Mouse (Mus musculus) stomach, postnatal 0 days (tissue): Measurements from ENCODE around the gene Tnk1. TPM values are rescaled to one million over a fixed set of nuclear protein-coding genes. Genes with fewer than 3 reads are reported as not detected.

Experiments
- ATAC-seq: fragments of 200-750 bp; cut with Nextera tagmentation; 2 replicates; pipeline ENCODE4 v1.8.0; 2017; ENCODE audit not compliant: low FRiP score, low TSS enrichment
- DNase-seq: peaks from one replicate; pipeline ENCODE4 v3.0.0-alpha.2; 2016; ENCODE audit warnings: low spot score
- H3K27ac ChIP-seq: fragments of 300-500 bp; sonication (generic); replicated peaks from 2 replicates; pipeline ENCODE4 v1.5.1; 2014; ENCODE audit warnings: mild to moderate bottlenecking, control low read depth
- H3K27me3 ChIP-seq: fragments of 300-500 bp; sonication (generic); 2 replicates; pipeline ENCODE4 v1.6.1; 2014; ENCODE audit warnings: low read length; ENCODE audit not compliant: control insufficient read depth, insufficient read depth
- H3K36me3 ChIP-seq: fragments of 300-500 bp; sonication (generic); 2 replicates; pipeline ENCODE4 v1.6.1; 2014; ENCODE audit warnings: low read length, mixed read lengths; ENCODE audit not compliant: control insufficient read depth, insufficient read depth
- H3K4me1 ChIP-seq: fragments of 300-500 bp; sonication (generic); replicated peaks from 2 replicates; pipeline ENCODE4 v1.6.1; 2014; ENCODE audit warnings: antibody characterized with exemption; ENCODE audit not compliant: control insufficient read depth, insufficient read depth
- H3K4me2 ChIP-seq: fragments of 300-500 bp; sonication (generic); replicated peaks from 2 replicates; pipeline ENCODE4 v1.6.1; 2014; ENCODE audit warnings: low read depth, mild to moderate bottlenecking, control low read depth, moderate library complexity
- H3K4me3 ChIP-seq: fragments of 300-500 bp; sonication (generic); 2 replicates; pipeline ENCODE4 v1.5.1; 2014; ENCODE audit warnings: low read depth, low read length, control low read depth
- H3K9ac ChIP-seq: fragments of 300-500 bp; sonication (generic); 2 replicates; pipeline ENCODE4 v1.6.1; 2014; ENCODE audit warnings: mild to moderate bottlenecking, low read length, control low read depth, mixed read lengths
- H3K9me3 ChIP-seq: fragments of 300-500 bp; sonication (generic); 2 replicates; pipeline ENCODE4 v1.6.1; 2016; ENCODE audit warnings: low read length; ENCODE audit not compliant: control insufficient read depth
- CTCF ChIP-seq: IDR thresholded peaks from 2 replicates; pipeline ENCODE4 v1.5.1; 2016; ENCODE audit warnings: antibody characterized with exemption, low read depth, mild to moderate bottlenecking, moderate library complexity
- EP300 ChIP-seq: optimal IDR thresholded peaks from 2 replicates; pipeline ENCODE3; 2016; ENCODE audit warnings: antibody characterized with exemption
- WGBS: fragments of 180-500 bp; shearing (Covaris S2); extraction: QIAGEN DNeasy Blood & Tissue Kit; methylation state at CpG from one replicate; pipeline ENCODE4 v1.1.7; 2014; 5-methylcytosine and 5-hydroxymethylcytosine counted together
- polyA plus RNA-seq: library from polyadenylated mRNA; unstranded; fragments of >200 nt; fragmentation: Nextera tagmentation; extraction: Ambion mirVana; gene quantifications from 2 replicates; pipeline ENCODE4 v1.2.1, GENCODE M21; 2015

The Tnk1 gene
- polyA plus RNA-seq, 1 experiment from 2014 or later = 12.3 TPM

GRCm38 (mm10) chr11:69815155-69815554, 43.4 kb downstream of the Tnk1 start, which contains the start of gene Gm39566:
TSS of gene Gm39566 (minus strand) at chr11:69815298.
- no peak within 1 kb of the TSS for H3K27ac ChIP-seq
- TF ChIP-seq EP300 (no peak), CTCF (peak; percentile 17; the same call in 1 of the 2 replicates)
- H3K4me3 ChIP-seq = no peak within 1 kb of the TSS
- WGBS = 48% methylated on average over 10 of the region's 10 CpGs
- no peaks in the 10 kb centered on the region for H3K27me3 ChIP-seq
- H3K9me3 ChIP-seq = no peaks in the 10 kb centered on the region
- no peak within 1 kb of the TSS for H3K4me2 ChIP-seq
- no peak within 1 kb of the TSS for H3K9ac ChIP-seq
- no peak for DNase-seq
- H3K4me1 ChIP-seq = no peaks in the 10 kb centered on the region
- ATAC-seq = no peak
- H3K36me3 ChIP-seq = no peaks in the 10 kb centered on the region

GRCm38 (mm10) chr11:69810280-69810679, 48.2 kb downstream of the Tnk1 start:
- DNase-seq (no peak), ATAC-seq (no peak)
- H3K9me3 ChIP-seq = no peaks in the 10 kb centered on the region
- H3K36me3 ChIP-seq = no peaks in the 10 kb centered on the region
- no peak overlapping the region for H3K27ac ChIP-seq
- H3K9ac ChIP-seq = no peak overlapping the region
- H3K4me1 ChIP-seq = no peaks in the 10 kb centered on the region
- no peaks in the 10 kb centered on the region for H3K27me3 ChIP-seq
- H3K4me2 ChIP-seq = no peak overlapping the region
- TF ChIP-seq CTCF (0 out of 2 replicates have a peak, but pooled peaks have one; percentile 9), EP300 (no peak)
- no peak overlapping the region for H3K4me3 ChIP-seq

GRCm38 (mm10) chr11:69807641-69808040, 50.9 kb downstream of the Tnk1 start:
- Histone ChIP-seq H3K4me1 (no peaks in the 10 kb centered on the region), H3K36me3 (no peaks in the 10 kb centered on the region), H3K4me3 (no peak overlapping the region), H3K9ac (no peak overlapping the region), H3K27me3 (no peaks in the 10 kb centered on the region), H3K27ac (no peak overlapping the region), H3K9me3 (no peaks in the 10 kb centered on the region), H3K4me2 (no peak overlapping the region)
- TF ChIP-seq EP300 = no peak
- no peak for ATAC-seq
- 65% methylated on average over 2 of the region's 2 CpGs for WGBS
- no peak for DNase-seq

- WGBS = 73% methylated on average over 4 of the region's 4 CpGs
- H3K9me3 ChIP-seq = no peaks in the 10 kb centered on the region
- H3K4me3 ChIP-seq = no peak overlapping the region
- no peaks in the 10 kb centered on the region for H3K36me3 ChIP-seq
- H3K4me2 ChIP-seq = no peak overlapping the region
- no peak for ATAC-seq
- peak; percentile 43 for TF ChIP-seq CTCF
- no peak for TF ChIP-seq EP300
- H3K4me1 ChIP-seq = no peaks in the 10 kb centered on the region; the same call in 1 of the 2 replicates
- no peaks in the 10 kb centered on the region for H3K27me3 ChIP-seq
- no peak overlapping the region for H3K27ac ChIP-seq
- DNase-seq = no peak
- H3K9ac ChIP-seq = no peak overlapping the region
Measured at GRCm38 (mm10) chr11:69806378-69806777, 52.2 kb downstream of the Tnk1 start.

- H3K36me3 ChIP-seq = no peaks in the 10 kb centered on the region
- DNase-seq (peak; percentile 87), ATAC-seq (peak; percentile 73)
- H3K27ac ChIP-seq = peak within 1 kb of the TSS; percentile 78
- TF ChIP-seq CTCF (0 out of 2 replicates have a peak, but pooled peaks have one; percentile 9), EP300 (no peak)
- peak within 1 kb of the TSS; percentile 67 for H3K9ac ChIP-seq
- peak within 1 kb of the TSS; percentile 55 for H3K4me3 ChIP-seq
- peaks cover 4% of the 10 kb centered on the region for H3K4me1 ChIP-seq
- WGBS = 19% methylated on average over 29 of the region's 29 CpGs
- no peaks in the 10 kb centered on the region for H3K9me3 ChIP-seq
- peak within 1 kb of the TSS; percentile 73 for H3K4me2 ChIP-seq
- H3K27me3 ChIP-seq = no peaks in the 10 kb centered on the region
Measured at GRCm38 (mm10) chr11:69804972-69805909, 53.3 kb downstream of the Tnk1 start, which contains the start of gene Tmem102. TSS of gene Tmem102 (minus strand) at chr11:69805624.

- Histone ChIP-seq H3K9me3 (no peaks in the 10 kb centered on the region), H3K4me3 (peak overlapping the region; percentile 55), H3K27ac (peak overlapping the region; percentile 78), H3K4me2 (peak overlapping the region; percentile 73), H3K27me3 (no peaks in the 10 kb centered on the region), H3K4me1 (peaks cover 4% of the 10 kb centered on the region), H3K36me3 (no peaks in the 10 kb centered on the region), H3K9ac (peak overlapping the region; percentile 67)
- WGBS = 10% methylated on average over 12 of the region's 12 CpGs
- TF ChIP-seq CTCF (no peak), EP300 (no peak)
- ATAC-seq = no peak
- peak; percentile 59 for DNase-seq
Measured at GRCm38 (mm10) chr11:69804652-69804940, 53.9 kb downstream of the Tnk1 start.
